Mouse (Mus musculus): ENCODE data around the gene Tspan17. TPM values are rescaled to one million over a fixed set of nuclear protein-coding genes. Genes with fewer than 3 reads are reported as not detected.
A peak's percentile ranks its signal among the peaks of the same experiment; 100 is the strongest.

The Tspan17 gene
- 11.9 and 15.0 TPM in 2 replicates for polyA plus RNA-seq (2015; fragmentation: Nextera tagmentation; extraction: Ambion mirVana)

- Histone ChIP-seq H3K27ac (no peak within 1 kb of the TSS; the same call in 1 of the 2 replicates), H3K27me3 (peaks cover 20% of the 10 kb centered on the region), H3K36me3 (ENCODE audit: poor library complexity, severe bottlenecking) (no peaks in the 10 kb centered on the region), H3K9ac (peak within 1 kb of the TSS; percentile 65), H3K9me3 (replicated peaks) (no peaks in the 10 kb centered on the region), H3K4me2 (peak within 1 kb of the TSS; percentile 93), H3K4me3 (peak within 1 kb of the TSS; percentile 58), H3K4me1 (peaks cover 16% of the 10 kb centered on the region)
- peak; percentile 87 for ATAC-seq
- 2% methylated on average over 44 of the region's 49 CpGs for WGBS
Measured at GRCm38 (mm10) chr13:54788740-54789560, at the start of gene Tspan17. Gene Tspan17, plus strand, starts transcription at chr13:54789377.

GRCm38 (mm10) chr13:54746110-54746509 lies 43.1 kb upstream of the Tspan17 start:
- WGBS, result 40% methylated on average over 6 of the region's 6 CpGs
- no peak for ATAC-seq
- no peak overlapping the region for H3K4me3 ChIP-seq
- H3K9me3 ChIP-seq (replicated peaks), result no peaks in the 10 kb centered on the region
- peak overlapping the region; percentile 38 for H3K4me2 ChIP-seq
- peaks cover 46% of the 10 kb centered on the region for H3K4me1 ChIP-seq
- peaks cover 9% of the 10 kb centered on the region for H3K27me3 ChIP-seq
- peaks cover 3% of the 10 kb centered on the region; the same call in 1 of the 2 replicates for H3K36me3 ChIP-seq (ENCODE audit: poor library complexity, severe bottlenecking)
- H3K27ac ChIP-seq, result peak overlapping the region; percentile 48; the same call in 1 of the 2 replicates
- H3K9ac ChIP-seq, result no peak overlapping the region

GRCm38 (mm10) chr13:54746896-54747295 lies 42.3 kb upstream of the Tspan17 start:
- Histone ChIP-seq H3K4me3 (peak overlapping the region; percentile 68; the same call in 1 of the 2 replicates), H3K27me3 (peaks cover 16% of the 10 kb centered on the region), H3K36me3 (ENCODE audit: poor library complexity, severe bottlenecking) (peaks cover 3% of the 10 kb centered on the region; the same call in 1 of the 2 replicates), H3K4me2 (peak overlapping the region; percentile 72), H3K27ac (no peak overlapping the region), H3K4me1 (peaks cover 40% of the 10 kb centered on the region), H3K9ac (peak overlapping the region; percentile 46; the same call in 1 of the 2 replicates), H3K9me3 (replicated peaks) (no peaks in the 10 kb centered on the region)
- no peak for ATAC-seq
- WGBS, result 34% methylated on average over 10 of the region's 10 CpGs

- Histone ChIP-seq H3K9ac (peak overlapping the region; percentile 80), H3K9me3 (replicated peaks) (no peaks in the 10 kb centered on the region), H3K4me1 (peaks cover 49% of the 10 kb centered on the region), H3K27me3 (peaks cover 27% of the 10 kb centered on the region), H3K27ac (no peak overlapping the region), H3K4me3 (peak overlapping the region; percentile 68), H3K4me2 (peak overlapping the region; percentile 72), H3K36me3 (ENCODE audit: poor library complexity, severe bottlenecking) (peaks cover under 1% of the 10 kb centered on the region; the same call in 1 of the 2 replicates)
- 84% methylated on average over 8 of the region's 8 CpGs for WGBS
- no peak for ATAC-seq
Measured at GRCm38 (mm10) chr13:54748190-54748589, 41.0 kb upstream of the Tspan17 start.

GRCm38 (mm10) chr13:54748721-54749060 lies 40.5 kb upstream of the Tspan17 start:
- H3K9me3 ChIP-seq (replicated peaks), result no peaks in the 10 kb centered on the region

GRCm38 (mm10) chr13:54749061-54749863 lies 39.9 kb upstream of the Tspan17 start:
- no peaks in the 10 kb centered on the region for H3K9me3 ChIP-seq (replicated peaks)
- H3K27me3 ChIP-seq, result peaks cover 27% of the 10 kb centered on the region
- peak; percentile 89 for ATAC-seq
- H3K4me2 ChIP-seq, result peak overlapping the region; percentile 72
- H3K27ac ChIP-seq, result peak overlapping the region; percentile 85
- WGBS, result 2% methylated on average over 39 of the region's 100 CpGs
- peaks cover 56% of the 10 kb centered on the region for H3K4me1 ChIP-seq
- H3K9ac ChIP-seq, result peak overlapping the region; percentile 80
- peak overlapping the region; percentile 68 for H3K4me3 ChIP-seq
- no peaks in the 10 kb centered on the region; the same call in 1 of the 2 replicates for H3K36me3 ChIP-seq (ENCODE audit: poor library complexity, severe bottlenecking)

More at GRCm38 (mm10) chr13:54748721-54749060, 40.5 kb upstream of the Tspan17 start:
- ATAC-seq, result peak; percentile 42
- Histone ChIP-seq H3K27me3 (peaks cover 27% of the 10 kb centered on the region), H3K36me3 (ENCODE audit: poor library complexity, severe bottlenecking) (no peaks in the 10 kb centered on the region; the same call in 1 of the 2 replicates), H3K4me3 (peak overlapping the region; percentile 68), H3K27ac (peak overlapping the region; percentile 85; the same call in 1 of the 2 replicates), H3K4me1 (peaks cover 51% of the 10 kb centered on the region), H3K9ac (peak overlapping the region; percentile 80), H3K4me2 (peak overlapping the region; percentile 72)
- 27% methylated on average over 10 of the region's 10 CpGs for WGBS

- Histone ChIP-seq H3K9ac (peak within 1 kb of the TSS; percentile 80), H3K27ac (peak within 1 kb of the TSS; percentile 85), H3K4me3 (peak within 1 kb of the TSS; percentile 68), H3K4me1 (peaks cover 62% of the 10 kb centered on the region), H3K27me3 (peaks cover 27% of the 10 kb centered on the region), H3K9me3 (replicated peaks) (no peaks in the 10 kb centered on the region), H3K36me3 (ENCODE audit: poor library complexity, severe bottlenecking) (no peaks in the 10 kb centered on the region; the same call in 1 of the 2 replicates), H3K4me2 (peak within 1 kb of the TSS; percentile 72)
- WGBS, result 2% methylated on average over 29 of the region's 29 CpGs
- ATAC-seq, result peak; percentile 77
Measured at GRCm38 (mm10) chr13:54749864-54750411, 39.2 kb upstream of the Tspan17 start, which contains the start of gene Gprin1. Gene Gprin1, minus strand, starts transcription at chr13:54749874.

- ATAC-seq, result no peak
- peaks cover 27% of the 10 kb centered on the region for H3K27me3 ChIP-seq
- peak overlapping the region; percentile 68; the same call in 1 of the 2 replicates for H3K4me3 ChIP-seq
- H3K36me3 ChIP-seq (ENCODE audit: poor library complexity, severe bottlenecking), result no peaks in the 10 kb centered on the region; the same call in 1 of the 2 replicates
- H3K4me1 ChIP-seq, result peaks cover 66% of the 10 kb centered on the region
- 3% methylated on average over 8 of the region's 8 CpGs for WGBS
- no peak overlapping the region for H3K27ac ChIP-seq
- no peaks in the 10 kb centered on the region for H3K9me3 ChIP-seq (replicated peaks)
- H3K4me2 ChIP-seq, result peak overlapping the region; percentile 72; the same call in 1 of the 2 replicates
- no peak overlapping the region for H3K9ac ChIP-seq
Measured at GRCm38 (mm10) chr13:54750699-54751098, 38.5 kb upstream of the Tspan17 start.

GRCm38 (mm10) chr13:54752656-54753055 lies 36.5 kb upstream of the Tspan17 start:
- peaks cover 33% of the 10 kb centered on the region for H3K27me3 ChIP-seq

GRCm38 (mm10) chr13:54753733-54754132 lies 35.4 kb upstream of the Tspan17 start:
- 64% methylated on average over 6 of the region's 6 CpGs for WGBS
- Histone ChIP-seq H3K36me3 (ENCODE audit: poor library complexity, severe bottlenecking) (no peaks in the 10 kb centered on the region), H3K4me1 (peaks cover 62% of the 10 kb centered on the region), H3K4me2 (no peak overlapping the region), H3K27me3 (peaks cover 33% of the 10 kb centered on the region), H3K9ac (no peak overlapping the region), H3K27ac (no peak overlapping the region), H3K9me3 (replicated peaks) (no peaks in the 10 kb centered on the region), H3K4me3 (no peak overlapping the region)
- no peak for ATAC-seq

More at GRCm38 (mm10) chr13:54752656-54753055, 36.5 kb upstream of the Tspan17 start:
- Histone ChIP-seq H3K4me3 (no peak overlapping the region), H3K9me3 (replicated peaks) (no peaks in the 10 kb centered on the region), H3K27ac (0 out of 2 replicates have a peak overlapping the region, but pooled peaks have one; percentile 2), H3K9ac (no peak overlapping the region), H3K4me2 (no peak overlapping the region), H3K4me1 (peaks cover 67% of the 10 kb centered on the region), H3K36me3 (ENCODE audit: poor library complexity, severe bottlenecking) (no peaks in the 10 kb centered on the region; the same call in 1 of the 2 replicates)
- 57% methylated on average over 10 of the region's 10 CpGs for WGBS
- ATAC-seq, result no peak
